Mouse (Mus musculus): ENCODE results near the gene Elmod3. TPM values are rescaled to one million over a fixed set of nuclear protein-coding genes. Genes with fewer than 3 reads are reported as not detected.

Gene Elmod3
- polyA plus RNA-seq, 1 experiment: 22.3 TPM

DNA sequence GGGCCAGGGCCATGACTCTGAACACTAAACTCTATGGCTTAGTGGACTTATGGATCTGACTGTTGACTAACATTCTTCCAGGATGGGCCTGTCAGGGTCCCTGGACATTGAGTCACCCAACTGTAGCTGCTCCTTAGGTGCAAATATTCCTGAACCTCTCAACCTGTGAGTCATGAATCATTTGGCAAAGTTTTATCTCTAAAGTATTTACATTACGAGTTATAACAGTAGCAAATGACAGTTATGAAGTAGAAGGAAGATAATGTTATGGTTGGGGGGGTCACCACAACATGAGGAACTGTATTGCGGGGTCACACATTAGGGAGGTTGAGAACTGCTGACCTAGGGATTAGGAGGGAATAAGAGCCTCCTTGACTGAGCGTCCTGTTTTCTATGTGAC lies 50.4 kb downstream of the Elmod3 start:
- TF ChIP-seq POLR2A (IDR thresholded peaks at IDR 0.05; ENCODE audit: low read depth, low read length) (no peak), CTCF (IDR thresholded peaks at IDR 0.05; ENCODE audit: extremely low read depth, insufficient read length, insufficient replicate concordance, low read depth, low read length) (no peak)
- Histone ChIP-seq H3K4me1 (ENCODE audit: control insufficient read depth, insufficient read depth, insufficient read length, low read length) (peaks cover 33% of the 10 kb centered on the region), H3K27me3 (ENCODE audit: control insufficient read depth, insufficient read depth, low read length) (no peaks in the 10 kb centered on the region), H3K36me3 (ENCODE audit: control insufficient read depth, insufficient read depth, low read length) (no peaks in the 10 kb centered on the region), H3K4me3 (ENCODE audit: low read depth, low read length) (no peak overlapping the region), H3K27ac (ENCODE audit: insufficient read depth, low read depth, low read length) (no peak overlapping the region)
- 34% methylated on average over 3 of the region's 3 CpGs for WGBS

DNA sequence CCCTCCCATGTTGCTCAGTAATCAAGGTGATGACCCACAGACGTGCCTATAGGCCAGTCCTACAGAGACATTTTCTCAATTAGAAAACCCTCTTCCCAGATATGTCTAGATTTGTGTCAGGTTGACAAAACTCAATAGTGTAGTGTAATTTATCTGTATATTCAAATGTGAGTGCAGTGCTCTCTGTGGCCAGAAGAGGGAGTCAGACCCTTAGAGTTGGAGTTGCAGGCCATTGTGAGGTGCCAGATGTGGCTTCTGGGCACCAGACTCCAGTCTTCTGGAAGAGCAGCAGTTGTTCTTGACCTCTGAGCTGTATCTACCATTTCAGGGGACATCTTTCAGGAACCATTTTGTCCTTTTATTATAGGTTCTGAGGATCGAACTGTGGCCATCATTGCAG lies 51.1 kb downstream of the Elmod3 start:
- Histone ChIP-seq H3K4me3 (ENCODE audit: low read depth, low read length) (no peak overlapping the region), H3K27ac (ENCODE audit: insufficient read depth, low read depth, low read length) (no peak overlapping the region), H3K27me3 (ENCODE audit: control insufficient read depth, insufficient read depth, low read length) (no peaks in the 10 kb centered on the region), H3K36me3 (ENCODE audit: control insufficient read depth, insufficient read depth, low read length) (no peaks in the 10 kb centered on the region), H3K4me1 (ENCODE audit: control insufficient read depth, insufficient read depth, insufficient read length, low read length) (peaks cover 33% of the 10 kb centered on the region)
- WGBS: 99% methylated on average over 2 of the region's 2 CpGs
- TF ChIP-seq POLR2A (IDR thresholded peaks at IDR 0.05; ENCODE audit: low read depth, low read length): no peak
- TF ChIP-seq CTCF (IDR thresholded peaks at IDR 0.05; ENCODE audit: extremely low read depth, insufficient read length, insufficient replicate concordance, low read depth, low read length): peak; percentile 20; the same call in 1 of the 2 replicates

DNA sequence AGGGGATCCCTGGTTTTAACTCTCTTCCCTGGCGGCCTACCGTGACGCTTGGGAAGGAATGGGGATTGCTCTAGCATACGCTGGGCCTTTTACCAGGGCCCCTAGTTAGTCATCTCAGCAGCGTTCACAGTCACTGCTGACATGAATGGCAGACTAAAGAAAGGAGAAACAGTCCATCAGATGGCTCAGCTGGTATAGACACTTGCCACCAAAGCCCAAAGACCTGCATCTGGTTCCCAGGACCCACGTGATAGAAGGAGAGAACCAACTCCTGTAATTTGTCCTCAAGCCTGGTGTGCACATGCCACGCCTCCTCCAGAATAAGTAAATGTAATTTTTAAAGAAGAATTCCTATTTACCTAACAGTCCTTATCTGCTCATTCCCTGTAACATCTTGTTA lies 52.8 kb downstream of the Elmod3 start:
- Histone ChIP-seq H3K4me1 (ENCODE audit: control insufficient read depth, insufficient read depth, insufficient read length, low read length) (peaks cover 22% of the 10 kb centered on the region), H3K27me3 (ENCODE audit: control insufficient read depth, insufficient read depth, low read length) (no peaks in the 10 kb centered on the region), H3K36me3 (ENCODE audit: control insufficient read depth, insufficient read depth, low read length) (no peaks in the 10 kb centered on the region), H3K27ac (ENCODE audit: insufficient read depth, low read depth, low read length) (no peak overlapping the region), H3K4me3 (ENCODE audit: low read depth, low read length) (no peak overlapping the region)
- TF ChIP-seq CTCF (IDR thresholded peaks at IDR 0.05; ENCODE audit: extremely low read depth, insufficient read length, insufficient replicate concordance, low read depth, low read length): no peak
- no peak for TF ChIP-seq POLR2A (IDR thresholded peaks at IDR 0.05; ENCODE audit: low read depth, low read length)
- WGBS: 86% methylated on average over 7 of the region's 7 CpGs

DNA sequence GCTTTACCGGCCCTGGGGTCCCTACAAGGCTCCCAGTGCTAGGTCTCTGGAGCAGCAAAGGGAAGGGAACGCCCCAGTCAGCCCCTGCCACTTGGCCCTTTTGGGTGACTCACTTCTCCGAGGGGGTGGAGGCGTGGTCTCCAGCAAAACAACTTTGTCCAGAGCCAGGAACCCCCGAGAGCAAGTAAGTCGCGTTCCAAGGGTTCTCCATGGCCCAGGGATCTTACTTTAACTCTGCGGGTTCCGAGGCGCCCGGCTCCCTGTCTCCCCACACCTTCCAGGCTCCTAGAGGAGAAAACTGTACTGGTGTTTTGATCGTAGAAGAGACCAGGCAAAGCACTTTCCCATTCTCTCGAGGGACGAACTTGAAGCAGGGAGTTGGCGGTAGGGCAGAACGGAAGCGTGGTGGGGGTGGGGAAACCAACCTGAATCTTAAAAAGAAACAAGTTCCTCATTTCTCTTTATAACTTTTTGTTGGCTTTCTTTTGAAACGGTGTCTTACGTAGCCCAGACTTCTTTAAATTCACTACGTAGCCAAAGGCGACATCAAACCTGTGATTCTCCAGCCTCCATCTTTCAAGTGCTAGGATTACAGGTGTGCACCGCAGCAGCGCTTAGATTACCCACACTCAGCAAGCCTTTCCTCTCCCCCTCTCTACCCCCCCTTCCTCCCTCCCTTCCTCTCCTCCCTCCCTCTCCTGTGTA lies 53.8 kb downstream of the Elmod3 start, which contains the start of gene Capg:
Capg (plus strand) TSS at position 109 of the 705 bp plus-strand sequence.
- Histone ChIP-seq H3K4me1 (ENCODE audit: control insufficient read depth, insufficient read depth, insufficient read length, low read length) (peaks cover 13% of the 10 kb centered on the region; the same call in 1 of the 2 replicates), H3K36me3 (ENCODE audit: control insufficient read depth, insufficient read depth, low read length) (no peaks in the 10 kb centered on the region), H3K27ac (ENCODE audit: insufficient read depth, low read depth, low read length) (peak within 1 kb of the TSS; percentile 45), H3K4me3 (ENCODE audit: low read depth, low read length) (peak within 1 kb of the TSS; percentile 56), H3K27me3 (ENCODE audit: control insufficient read depth, insufficient read depth, low read length) (no peaks in the 10 kb centered on the region)
- TF ChIP-seq POLR2A (IDR thresholded peaks at IDR 0.05; ENCODE audit: low read depth, low read length) (peak; percentile 62; the same call in 1 of the 2 replicates), CTCF (IDR thresholded peaks at IDR 0.05; ENCODE audit: extremely low read depth, insufficient read length, insufficient replicate concordance, low read depth, low read length) (no peak)
- 29% methylated on average over 23 of the region's 23 CpGs for WGBS

DNA sequence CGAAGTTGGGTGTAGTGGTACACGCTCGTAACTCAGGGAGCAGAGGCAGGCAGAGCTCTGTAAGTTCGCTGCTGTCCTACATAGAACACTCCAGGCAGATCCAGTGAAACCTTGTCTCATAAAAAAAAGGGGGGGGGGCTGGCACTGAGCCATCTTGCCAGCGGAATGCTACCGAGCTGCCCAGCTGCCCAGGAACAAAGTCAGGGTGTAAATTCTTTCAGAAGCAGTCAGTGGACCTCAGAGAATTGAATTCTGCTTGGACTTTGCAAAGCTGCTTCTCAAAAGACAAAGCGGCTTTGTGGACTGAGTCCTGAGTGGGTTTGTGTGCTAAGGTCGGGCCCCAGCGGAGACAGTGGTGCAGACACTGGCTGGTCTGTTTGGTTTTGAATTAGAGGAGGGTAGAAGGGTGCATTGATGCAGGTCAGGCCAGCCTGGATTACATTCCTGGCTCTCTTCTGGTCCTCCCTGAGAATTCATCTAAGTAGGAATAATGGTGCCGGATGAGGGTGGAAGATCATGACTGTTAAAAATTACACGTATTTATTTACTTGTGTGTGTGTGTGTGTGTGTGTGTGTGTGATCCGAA lies 54.9 kb downstream of the Elmod3 start:
- 64% methylated on average over 12 of the region's 12 CpGs for WGBS
- H3K27ac ChIP-seq (ENCODE audit: insufficient read depth, low read depth, low read length): no peak overlapping the region
- no peak for TF ChIP-seq POLR2A (IDR thresholded peaks at IDR 0.05; ENCODE audit: low read depth, low read length)
- TF ChIP-seq CTCF (IDR thresholded peaks at IDR 0.05; ENCODE audit: extremely low read depth, insufficient read length, insufficient replicate concordance, low read depth, low read length): no peak
- peaks cover 6% of the 10 kb centered on the region; the same call in 1 of the 2 replicates for H3K4me1 ChIP-seq (ENCODE audit: control insufficient read depth, insufficient read depth, insufficient read length, low read length)
- no peak overlapping the region for H3K4me3 ChIP-seq (ENCODE audit: low read depth, low read length)
- H3K36me3 ChIP-seq (ENCODE audit: control insufficient read depth, insufficient read depth, low read length): no peaks in the 10 kb centered on the region
- no peaks in the 10 kb centered on the region for H3K27me3 ChIP-seq (ENCODE audit: control insufficient read depth, insufficient read depth, low read length)

DNA sequence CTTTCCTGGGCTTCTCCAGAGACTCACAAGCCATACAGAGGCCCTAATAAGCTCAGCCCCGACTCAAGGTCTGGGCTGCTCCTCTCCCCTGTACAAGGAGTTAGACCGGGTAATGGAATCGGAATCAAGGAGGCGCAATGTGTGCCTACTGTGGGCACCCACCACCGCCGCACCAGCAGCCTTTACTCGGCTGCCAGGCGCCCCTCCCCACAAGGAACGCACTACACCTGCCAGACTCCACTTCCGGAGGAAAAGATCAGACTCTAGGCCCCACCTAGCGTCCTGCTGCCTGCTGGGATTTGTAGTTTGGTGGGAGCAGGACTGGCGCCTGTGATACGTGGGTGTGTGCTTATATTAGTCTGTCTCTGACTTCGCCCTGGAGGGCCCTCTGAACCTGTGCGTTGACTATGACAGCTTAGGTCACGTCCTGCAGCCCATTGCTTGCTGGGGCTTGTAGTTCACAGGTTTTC lies 59.6 kb downstream of the Elmod3 start:
- Histone ChIP-seq H3K36me3 (ENCODE audit: control insufficient read depth, insufficient read depth, low read length) (no peaks in the 10 kb centered on the region), H3K4me1 (ENCODE audit: control insufficient read depth, insufficient read depth, insufficient read length, low read length) (peaks cover 9% of the 10 kb centered on the region), H3K27ac (ENCODE audit: insufficient read depth, low read depth, low read length) (peak overlapping the region; percentile 7; the same call in 1 of the 2 replicates), H3K27me3 (ENCODE audit: control insufficient read depth, insufficient read depth, low read length) (no peaks in the 10 kb centered on the region), H3K4me3 (ENCODE audit: low read depth, low read length) (peak overlapping the region; percentile 79)
- TF ChIP-seq POLR2A (IDR thresholded peaks at IDR 0.05; ENCODE audit: low read depth, low read length) (peak; percentile 86), CTCF (IDR thresholded peaks at IDR 0.05; ENCODE audit: extremely low read depth, insufficient read length, insufficient replicate concordance, low read depth, low read length) (no peak)
- WGBS: under 1% methylated on average over 16 of the region's 16 CpGs

DNA sequence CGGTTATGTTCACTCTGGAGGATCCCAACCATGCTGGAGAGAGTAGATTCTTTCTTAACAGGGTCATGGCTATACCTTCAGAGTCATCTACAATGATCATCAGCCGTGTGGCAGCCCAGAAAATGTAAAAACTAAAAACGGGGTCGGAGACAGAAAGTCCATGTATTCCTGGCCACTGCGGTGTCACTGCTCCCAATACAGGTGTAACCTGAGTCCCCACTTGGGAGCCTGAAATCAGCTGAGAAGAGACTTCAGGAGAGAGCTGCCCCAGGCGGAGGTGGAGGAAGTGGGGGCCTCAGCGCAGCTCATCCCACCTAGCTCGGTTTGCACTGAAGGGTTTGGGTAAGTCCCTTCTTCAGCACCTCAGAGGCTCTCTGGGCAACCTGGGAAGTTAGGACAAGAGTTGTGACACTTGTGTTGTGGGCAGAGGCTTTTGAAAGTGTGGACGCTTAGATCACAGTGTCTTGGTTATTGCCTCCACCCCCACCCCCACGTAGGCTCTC lies 60.2 kb downstream of the Elmod3 start:
- peak overlapping the region; percentile 7; the same call in 1 of the 2 replicates for H3K27ac ChIP-seq (ENCODE audit: insufficient read depth, low read depth, low read length)
- TF ChIP-seq POLR2A (IDR thresholded peaks at IDR 0.05; ENCODE audit: low read depth, low read length) (no peak), CTCF (IDR thresholded peaks at IDR 0.05; ENCODE audit: extremely low read depth, insufficient read length, insufficient replicate concordance, low read depth, low read length) (no peak)
- 48% methylated on average over 10 of the region's 10 CpGs for WGBS
- H3K36me3 ChIP-seq (ENCODE audit: control insufficient read depth, insufficient read depth, low read length): no peaks in the 10 kb centered on the region
- H3K4me1 ChIP-seq (ENCODE audit: control insufficient read depth, insufficient read depth, insufficient read length, low read length): peaks cover 9% of the 10 kb centered on the region
- H3K4me3 ChIP-seq (ENCODE audit: low read depth, low read length): peak overlapping the region; percentile 79
- H3K27me3 ChIP-seq (ENCODE audit: control insufficient read depth, insufficient read depth, low read length): no peaks in the 10 kb centered on the region

Data from small intestine, adult 2 months (tissue).